8 mouse cellular contexts compared by ENCODE assay signal in genomic region chr17:34263068-34263467, GRCm38 (mm10). TPM values are rescaled to one million over a fixed set of nuclear protein-coding genes. Genes with fewer than 3 reads are reported as not detected.
DNase-seq lines count a peak whose midpoint lies in the region; ATAC-seq and TF ChIP-seq lines count a peak whose summit lies in the region.

No protein-coding gene starts in this region.

- WGBS in hindbrain, postnatal 0 days: 2% methylated on average over 8 of the region's 8 CpGs

- no peak overlapping the region for H3K27ac ChIP-seq in hindbrain, postnatal 0 days

- no peak overlapping the region for H3K9ac ChIP-seq in hindbrain, postnatal 0 days (replicated peaks; ENCODE audit: low read length)

- no peaks in the 10 kb centered on the region for H3K36me3 ChIP-seq in hindbrain, postnatal 0 days (ENCODE audit: insufficient read depth, low read length)

- ATAC-seq in hindbrain, postnatal 0 days: peak; percentile 83

- no peak for TF ChIP-seq CTCF in hindbrain, postnatal 0 days (IDR thresholded peaks at IDR 0.05; ENCODE audit: low read depth)

- H3K4me3 ChIP-seq in hindbrain, postnatal 0 days (ENCODE audit: low read length): peak overlapping the region; percentile 42

- DNase-seq in WW6 (ENCODE audit: low read depth, low spot score): peak; percentile 60
- DNase-seq in cerebellum, postnatal 14 days: peak; percentile 84 to 85
- DNase-seq in frontal cortex, postnatal 36 days (ENCODE audit: low spot score in 2 of 2): peak; percentile 70 to 84
- DNase-seq in hindbrain, postnatal 0 days (ENCODE audit: low spot score): peak; percentile 93
- DNase-seq in left cerebral cortex, adult 11 months (ENCODE audit: low spot score): peak; percentile 55
- peak; percentile 92 for DNase-seq in lung, postnatal 36 days
- peak; percentile 60 for DNase-seq in right cerebral cortex, adult 18-20 months
- peak; percentile 67 for DNase-seq in urinary bladder, postnatal 14 days (ENCODE audit: low spot score)

- H3K27me3 ChIP-seq in hindbrain, postnatal 0 days (ENCODE audit: insufficient read depth, low read length): peaks cover 10% of the 10 kb centered on the region

- peaks cover 8% of the 10 kb centered on the region; the same call in 1 of the 2 replicates for H3K4me1 ChIP-seq in hindbrain, postnatal 0 days (ENCODE audit: insufficient read depth, low read length)

- peak overlapping the region; percentile 88 for H3K4me2 ChIP-seq in hindbrain, postnatal 0 days (ENCODE audit: low read depth, low read length)

- no peaks in the 10 kb centered on the region for H3K9me3 ChIP-seq in hindbrain, postnatal 0 days (ENCODE audit: low read length)

RNA-seq across cellular contexts. Expression of gene H2-Ab1, which starts 5.6 kb away (rescaled TPM):
- 1.1 and 3.5 TPM in 2 replicates for total RNA-seq in hindbrain, postnatal 0 days (2014; rRNA removed)
- 2.9 and 3.1 TPM in 2 replicates for polyA plus RNA-seq in hindbrain, postnatal 0 days (2015; fragmentation: Nextera tagmentation; extraction: Ambion mirVana)

RNA-seq across cellular contexts. Expression of gene H2-Ob, which starts 24.4 kb away (rescaled TPM):
- 0.14 and 0.42 TPM in 2 replicates for total RNA-seq in hindbrain, postnatal 0 days (2014; rRNA removed)
- 0.13 and 0.35 TPM in 2 replicates for polyA plus RNA-seq in hindbrain, postnatal 0 days (2015; fragmentation: Nextera tagmentation; extraction: Ambion mirVana)

RNA-seq across cellular contexts. Expression of gene H2-Aa, which starts 24.6 kb away (rescaled TPM):
- 1.0 and 1.3 TPM in 2 replicates for total RNA-seq in hindbrain, postnatal 0 days (2014; rRNA removed)
- 0.95 and 1.4 TPM in 2 replicates for polyA plus RNA-seq in hindbrain, postnatal 0 days (2015; fragmentation: Nextera tagmentation; extraction: Ambion mirVana)

RNA-seq across cellular contexts. Expression of gene H2-Eb1, which starts 42.6 kb away (rescaled TPM):
- total RNA-seq in hindbrain, postnatal 0 days (2014; rRNA removed): 0.52 and 0.93 TPM in 2 replicates
- polyA plus RNA-seq in hindbrain, postnatal 0 days (2015; fragmentation: Nextera tagmentation; extraction: Ambion mirVana): 4.1 and 5.3 TPM in 2 replicates

RNA-seq across cellular contexts. Expression of gene Tap2, which starts 59.7 kb away (rescaled TPM):
- 0.89 and 1.8 TPM in 2 replicates for total RNA-seq in hindbrain, postnatal 0 days (2014; rRNA removed)
- polyA plus RNA-seq in hindbrain, postnatal 0 days (2015; fragmentation: Nextera tagmentation; extraction: Ambion mirVana): 3.8 and 6.5 TPM in 2 replicates
